Mouse (Mus musculus) cerebellum, adult 2 months (tissue): ENCODE results near the gene Cabp4.

Experiments used
- CTCF ChIP-seq: fragments of 200-500 bp; IDR thresholded peaks from 2 replicates; pipeline ENCODE4 v1.5.1; 2011; ENCODE audit warnings: low read depth, mild to moderate bottlenecking, control low read depth, low read length, moderate library complexity, borderline replicate concordance; ENCODE audit not compliant: insufficient read depth
- POLR2A ChIP-seq: fragments of 200-500 bp; IDR thresholded peaks from 2 replicates; pipeline ENCODE4 v1.6.1; 2011; ENCODE audit warnings: low read length, control low read depth, borderline replicate concordance; ENCODE audit not compliant: insufficient read depth

DNA sequence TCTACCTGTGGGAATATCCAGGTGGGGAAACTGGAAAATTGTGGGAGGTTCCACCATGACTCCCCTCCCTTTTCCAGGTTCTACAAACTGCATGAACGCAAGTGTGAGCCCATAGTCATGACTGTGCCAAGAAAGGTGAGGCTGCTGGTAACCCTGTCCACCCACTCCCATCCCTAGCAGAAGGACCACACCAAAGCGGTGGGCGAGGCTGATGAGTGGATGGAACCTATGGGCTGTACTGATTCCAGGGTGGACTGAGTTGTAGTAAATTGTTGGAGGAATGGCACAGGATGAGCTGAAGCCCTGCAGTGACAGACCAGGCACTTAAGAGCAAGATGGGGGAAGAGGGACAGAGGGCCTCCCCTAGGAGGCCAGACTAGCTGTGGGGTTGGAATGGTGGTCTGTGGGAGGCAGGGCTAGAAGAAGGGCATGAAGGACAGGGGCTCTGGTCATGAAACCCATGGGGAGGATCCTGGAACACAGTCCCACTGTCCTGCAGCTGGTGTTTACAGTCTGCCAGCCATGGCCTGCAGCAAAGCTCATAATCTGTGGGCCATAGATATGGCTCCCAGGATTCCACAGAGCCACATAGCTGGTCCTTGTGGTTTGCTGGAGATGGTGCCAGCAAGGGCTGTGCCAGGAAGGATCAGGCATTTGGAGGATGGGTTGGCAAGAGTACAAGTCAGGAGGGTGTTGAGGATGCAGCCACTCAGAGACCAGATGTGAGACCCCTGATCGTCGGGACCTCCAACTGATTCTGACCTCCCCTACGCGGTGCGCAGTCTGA, 8.8 kb upstream of the Cabp4 start:
- TF ChIP-seq POLR2A (no peak), CTCF (no peak)
